Mouse (Mus musculus): Measurements from ENCODE around the gene Myl3. TPM values are rescaled to one million over a fixed set of nuclear protein-coding genes. Genes with fewer than 3 reads are reported as not detected.

Myl3 gene
- polyA plus RNA-seq (2012; fragmentation: generic; extraction: Trizol), result 0.22 TPM

- Histone ChIP-seq H3K4me3 (no peak within 1 kb of the TSS), H3ac (ENCODE audit: control insufficient read depth, insufficient read length) (no peak within 1 kb of the TSS), H3K27me3 (ENCODE audit: control insufficient read depth, insufficient read depth, insufficient read length) (peaks cover 72% of the 10 kb centered on the region), H3K36me3 (ENCODE audit: control insufficient read depth, insufficient read depth) (no peaks in the 10 kb centered on the region), H3K79me2 (ENCODE audit: control insufficient read depth, insufficient read depth) (no peaks in the 10 kb centered on the region), H3K4me2 (ENCODE audit: low read depth) (peak within 1 kb of the TSS; percentile 34)
- TF ChIP-seq MAX (IDR thresholded peaks at IDR 0.05; ENCODE audit: low read depth) (no peak), E2F4 (IDR thresholded peaks at IDR 0.05; ENCODE audit: insufficient read depth) (no peak), POLR2A (IDR thresholded peaks at IDR 0.05; ENCODE audit: insufficient read length, low read depth) (no peak), USF1 (IDR thresholded peaks at IDR 0.05; ENCODE audit: low read depth) (no peak), MYOD1 (IDR thresholded peaks at IDR 0.05; ENCODE audit: control insufficient read depth in 1 of 3, insufficient read length in 2 of 3, low read depth in 2 of 3) (no peak), POLR2AphosphoS2 (IDR thresholded peaks at IDR 0.05; ENCODE audit: insufficient read length, low read depth) (no peak), TCF12 (IDR thresholded peaks at IDR 0.05; ENCODE audit: insufficient read depth, poor library complexity, severe bottlenecking) (no peak), REST (IDR thresholded peaks at IDR 0.05; ENCODE audit: insufficient read depth, insufficient read length) (no peak), SRF (IDR thresholded peaks at IDR 0.05; ENCODE audit: control insufficient read depth, insufficient read length, low read depth) (no peak), TCF3 (IDR thresholded peaks at IDR 0.05; ENCODE audit: insufficient read length, low read depth) (no peak), MYOG (IDR thresholded peaks at IDR 0.05; ENCODE audit: control insufficient read depth in 1 of 3, insufficient read depth in 1 of 3, insufficient read length in 2 of 3, low read depth in 2 of 3) (no peak), CEBPB (IDR thresholded peaks at IDR 0.05; ENCODE audit: insufficient read depth, poor library complexity, severe bottlenecking) (no peak)
These were observed at the start of gene Myl3 for GRCm38 (mm10) chr9:110741711-110742294. Gene Myl3 (plus strand): TSS chr9:110741861.

DNA sequence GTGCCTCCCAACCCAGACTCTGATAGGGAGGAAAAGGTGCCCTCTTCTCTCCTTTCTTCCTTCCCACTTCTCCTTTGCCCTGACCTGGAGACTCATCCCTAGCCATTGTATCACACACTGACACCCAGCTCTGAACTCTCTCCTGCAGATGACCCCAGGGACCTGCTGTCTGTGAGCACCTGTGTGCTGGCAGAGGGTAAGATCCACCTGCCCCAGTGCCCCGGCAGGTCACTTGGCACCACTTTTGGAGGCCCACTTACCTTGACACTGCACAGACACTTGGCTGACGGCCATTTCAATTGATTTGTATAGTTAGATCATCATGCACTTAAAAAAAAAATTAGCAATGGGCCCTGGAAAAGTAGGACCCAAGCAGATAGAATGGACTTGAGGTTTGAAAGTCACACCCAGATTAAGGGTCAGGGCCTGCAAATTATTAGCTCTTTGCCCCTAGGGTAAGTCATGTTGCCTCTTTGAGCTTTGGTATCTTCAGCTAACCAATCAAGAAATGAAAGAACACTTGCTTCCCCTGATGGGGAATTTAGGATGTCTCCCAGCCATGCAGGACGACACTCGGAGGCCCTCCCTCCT, 46.4 kb upstream of the Myl3 start:
- Histone ChIP-seq H3K27me3 (ENCODE audit: control insufficient read depth, insufficient read depth, insufficient read length) (no peaks in the 10 kb centered on the region), H3K36me3 (ENCODE audit: control insufficient read depth, insufficient read depth) (peaks cover 9% of the 10 kb centered on the region), H3K79me2 (ENCODE audit: control insufficient read depth, insufficient read depth) (no peaks in the 10 kb centered on the region), H3K4me2 (ENCODE audit: low read depth) (no peak overlapping the region), H3ac (ENCODE audit: control insufficient read depth, insufficient read length) (no peak overlapping the region), H3K4me3 (no peak overlapping the region)
- no peak for TF ChIP-seq TCF12 (IDR thresholded peaks at IDR 0.05; ENCODE audit: insufficient read depth, poor library complexity, severe bottlenecking)
- no peak for TF ChIP-seq TCF3 (IDR thresholded peaks at IDR 0.05; ENCODE audit: insufficient read length, low read depth)

DNA sequence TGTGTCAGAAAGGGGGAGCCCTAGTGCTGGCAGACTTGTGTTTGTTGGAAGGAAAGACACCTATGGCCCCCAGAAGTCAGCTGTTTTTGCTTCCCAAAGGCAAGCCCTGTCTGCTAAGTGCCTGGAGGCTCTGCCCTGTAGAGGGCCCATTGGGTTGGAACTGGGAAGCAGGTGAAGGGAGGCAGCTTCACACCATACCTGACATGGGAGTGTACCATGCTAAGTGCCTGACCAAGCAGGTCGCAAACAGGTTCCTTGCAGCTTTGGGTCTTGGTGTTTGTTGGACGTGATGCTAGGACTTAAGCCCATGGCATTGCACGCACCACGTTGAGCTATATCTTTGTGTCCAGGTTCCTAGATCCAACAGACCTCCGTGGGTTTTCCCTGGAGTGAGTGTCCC, 45.2 kb upstream of the Myl3 start:
- Histone ChIP-seq H3K4me3 (no peak overlapping the region), H3K36me3 (ENCODE audit: control insufficient read depth, insufficient read depth) (peaks cover 9% of the 10 kb centered on the region), H3K27me3 (ENCODE audit: control insufficient read depth, insufficient read depth, insufficient read length) (no peaks in the 10 kb centered on the region), H3K79me2 (ENCODE audit: control insufficient read depth, insufficient read depth) (no peaks in the 10 kb centered on the region), H3K4me2 (ENCODE audit: low read depth) (no peak overlapping the region), H3ac (ENCODE audit: control insufficient read depth, insufficient read length) (no peak overlapping the region)
- no peak for TF ChIP-seq CEBPB (IDR thresholded peaks at IDR 0.05; ENCODE audit: insufficient read depth, poor library complexity, severe bottlenecking)
- no peak for TF ChIP-seq POLR2A (IDR thresholded peaks at IDR 0.05; ENCODE audit: insufficient read length, low read depth)
- no peak for TF ChIP-seq TCF12 (IDR thresholded peaks at IDR 0.05; ENCODE audit: insufficient read depth, poor library complexity, severe bottlenecking)
- no peak for TF ChIP-seq MYOG (IDR thresholded peaks at IDR 0.05; ENCODE audit: control insufficient read depth in 1 of 3, insufficient read depth in 1 of 3, insufficient read length in 2 of 3, low read depth in 2 of 3)

DNA sequence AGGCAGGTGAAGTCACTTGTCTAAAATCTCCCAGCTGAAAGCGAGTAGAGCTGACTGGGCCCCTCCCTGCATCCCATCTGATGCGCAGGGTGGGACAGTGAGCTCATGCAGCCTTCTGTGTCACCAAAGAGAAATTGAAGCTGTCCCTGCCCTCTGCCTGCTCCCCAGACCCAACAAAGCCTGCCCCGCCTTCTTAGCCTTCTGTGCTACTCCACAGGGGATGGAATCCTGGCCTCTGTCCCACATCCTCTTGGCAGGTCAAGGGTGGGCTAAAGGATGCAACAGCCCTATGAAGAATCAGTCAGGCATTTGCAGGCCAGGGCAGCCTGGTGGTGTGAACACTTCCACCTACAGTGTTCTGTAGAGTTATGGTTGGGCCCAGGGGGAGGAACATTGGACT, 44.2 kb upstream of the Myl3 start:
- H3K79me2 ChIP-seq (ENCODE audit: control insufficient read depth, insufficient read depth), result no peaks in the 10 kb centered on the region
- no peak overlapping the region for H3ac ChIP-seq (ENCODE audit: control insufficient read depth, insufficient read length)
- peaks cover 9% of the 10 kb centered on the region for H3K36me3 ChIP-seq (ENCODE audit: control insufficient read depth, insufficient read depth)
- H3K27me3 ChIP-seq (ENCODE audit: control insufficient read depth, insufficient read depth, insufficient read length), result no peaks in the 10 kb centered on the region
- H3K4me3 ChIP-seq, result no peak overlapping the region
- H3K4me2 ChIP-seq (ENCODE audit: low read depth), result no peak overlapping the region
- no peak for TF ChIP-seq TCF3 (IDR thresholded peaks at IDR 0.05; ENCODE audit: insufficient read length, low read depth)
- TF ChIP-seq REST (IDR thresholded peaks at IDR 0.05; ENCODE audit: insufficient read depth, insufficient read length), result no peak
- peak in 1 of 3 experiments; percentile 2 for TF ChIP-seq MYOG (IDR thresholded peaks at IDR 0.05; ENCODE audit: control insufficient read depth in 1 of 3, insufficient read depth in 1 of 3, insufficient read length in 2 of 3, low read depth in 2 of 3)
- no peak for TF ChIP-seq CEBPB (IDR thresholded peaks at IDR 0.05; ENCODE audit: insufficient read depth, poor library complexity, severe bottlenecking)
- no peak for TF ChIP-seq POLR2A (IDR thresholded peaks at IDR 0.05; ENCODE audit: insufficient read length, low read depth)
- no peak for TF ChIP-seq USF1 (IDR thresholded peaks at IDR 0.05; ENCODE audit: low read depth)
- no peak for TF ChIP-seq POLR2AphosphoS2 (IDR thresholded peaks at IDR 0.05; ENCODE audit: insufficient read length, low read depth)
- no peak for TF ChIP-seq SRF (IDR thresholded peaks at IDR 0.05; ENCODE audit: control insufficient read depth, insufficient read length, low read depth)
- peak in 1 of 3 experiments; percentile 1 for TF ChIP-seq MYOD1 (IDR thresholded peaks at IDR 0.05; ENCODE audit: control insufficient read depth in 1 of 3, insufficient read length in 2 of 3, low read depth in 2 of 3)

- no peaks in the 10 kb centered on the region for H3K79me2 ChIP-seq (ENCODE audit: control insufficient read depth, insufficient read depth)
- no peak overlapping the region for H3K4me2 ChIP-seq (ENCODE audit: low read depth)
- no peaks in the 10 kb centered on the region for H3K27me3 ChIP-seq (ENCODE audit: control insufficient read depth, insufficient read depth, insufficient read length)
- H3K36me3 ChIP-seq (ENCODE audit: control insufficient read depth, insufficient read depth), result no peaks in the 10 kb centered on the region
- TF ChIP-seq TCF3 (IDR thresholded peaks at IDR 0.05; ENCODE audit: insufficient read length, low read depth), result no peak
- no peak for TF ChIP-seq POLR2AphosphoS2 (IDR thresholded peaks at IDR 0.05; ENCODE audit: insufficient read length, low read depth)
- TF ChIP-seq USF1 (IDR thresholded peaks at IDR 0.05; ENCODE audit: low read depth), result no peak
- no peak for TF ChIP-seq E2F4 (IDR thresholded peaks at IDR 0.05; ENCODE audit: insufficient read depth)
- no peak for TF ChIP-seq MAX (IDR thresholded peaks at IDR 0.05; ENCODE audit: low read depth)
- no peak overlapping the region for H3K4me3 ChIP-seq
- H3ac ChIP-seq (ENCODE audit: control insufficient read depth, insufficient read length), result no peak overlapping the region
These were observed 42.1 kb upstream of the Myl3 start for GRCm38 (mm10) chr9:110699574-110699973.
